Mouse (Mus musculus): Measurements from ENCODE around the gene 4931414P19Rik.

Gene 4931414P19Rik

DNA sequence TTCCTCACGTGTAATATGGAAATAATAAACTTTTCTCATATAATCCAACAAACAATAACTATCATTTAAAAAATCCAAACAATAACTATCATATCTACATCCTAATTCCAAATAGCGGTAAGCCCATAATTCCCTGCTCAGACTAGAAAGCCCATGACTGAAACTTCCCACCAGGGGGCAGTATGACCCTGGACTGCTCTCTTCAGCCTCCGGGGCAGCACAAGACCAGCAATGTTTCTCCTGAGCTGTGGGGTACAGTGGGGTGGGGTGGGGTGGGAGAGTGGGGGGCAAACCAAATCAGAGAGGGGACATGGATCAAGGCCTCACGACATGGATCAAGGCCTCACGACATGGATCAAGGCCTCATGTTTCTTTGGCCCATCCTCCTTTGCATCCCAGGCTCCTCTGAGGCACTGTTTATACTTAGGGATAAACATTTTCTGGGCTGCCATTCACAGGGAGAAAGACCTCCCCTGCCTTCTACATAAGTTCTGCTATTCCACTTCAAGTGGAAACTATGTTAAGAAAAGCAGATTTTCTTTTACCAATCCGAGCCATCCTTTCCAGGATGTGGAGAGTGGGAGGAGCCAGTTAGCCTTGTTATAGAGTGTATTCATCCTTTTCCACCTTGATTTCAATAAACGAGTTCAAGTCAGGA, 22.0 kb downstream of the 4931414P19Rik start:
- no peak for DNase-seq (ENCODE audit: low spot score)

DNA sequence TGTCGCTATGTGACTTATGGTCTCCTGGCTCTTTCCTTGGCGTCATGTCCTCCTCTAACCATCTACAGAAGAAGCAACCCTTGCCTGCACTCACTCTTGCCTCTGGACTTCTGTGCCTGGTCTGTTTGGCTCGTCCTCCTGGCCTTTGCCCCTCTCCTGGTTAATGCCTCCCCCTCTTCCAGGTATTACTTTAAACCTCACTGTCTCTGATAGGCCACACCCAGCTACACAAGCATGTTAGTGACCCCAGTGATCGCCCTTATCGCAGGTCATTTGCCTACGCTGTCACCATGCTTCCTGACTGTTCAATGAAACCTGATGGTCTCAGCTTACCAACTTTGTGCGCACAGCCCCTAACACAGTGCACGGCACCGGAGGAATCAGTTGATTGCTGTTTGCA, 23.3 kb downstream of the 4931414P19Rik start:
- no peak for DNase-seq (ENCODE audit: low spot score)

DNA sequence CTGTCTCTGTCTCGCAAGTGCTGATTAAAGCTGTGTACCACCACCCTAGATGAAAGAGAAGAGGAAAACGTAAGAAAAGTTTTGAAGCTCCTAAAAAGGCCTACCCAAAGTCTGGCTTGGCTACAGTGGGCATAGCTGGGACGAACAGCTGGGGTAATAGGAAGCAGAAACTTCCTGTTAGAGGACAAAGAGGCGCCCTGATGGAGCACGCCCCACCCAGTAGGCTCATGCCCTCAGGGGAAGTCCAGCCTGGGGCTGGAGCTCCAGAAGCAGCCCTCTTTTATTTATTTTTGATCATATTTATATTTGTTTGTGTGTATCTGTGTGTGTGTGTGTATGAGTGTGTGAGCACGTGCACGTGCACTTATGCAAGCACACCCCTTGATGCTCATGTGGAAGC, 26.2 kb downstream of the 4931414P19Rik start:
- DNase-seq (ENCODE audit: low spot score) = no peak

DNA sequence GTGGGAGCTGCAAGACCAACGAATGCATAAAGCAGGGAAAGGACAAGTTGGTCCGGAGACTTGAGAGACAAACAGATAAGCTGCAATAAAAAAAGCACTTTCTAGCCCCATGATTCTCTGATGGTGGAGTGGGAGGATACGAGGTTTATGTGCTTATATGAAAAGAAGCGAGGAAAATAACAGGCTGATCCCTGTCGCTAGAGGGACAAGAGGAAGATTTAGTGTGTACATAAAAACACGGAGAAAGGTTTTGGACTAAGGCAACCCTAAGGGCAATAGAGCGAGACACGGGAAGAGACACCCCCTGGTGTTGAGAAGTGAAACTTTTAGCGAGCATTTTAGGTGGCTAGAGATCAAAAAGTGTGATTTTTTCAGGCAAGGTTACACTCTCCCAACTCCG, 27.7 kb downstream of the 4931414P19Rik start:
- no peak for DNase-seq (ENCODE audit: low spot score)

DNA sequence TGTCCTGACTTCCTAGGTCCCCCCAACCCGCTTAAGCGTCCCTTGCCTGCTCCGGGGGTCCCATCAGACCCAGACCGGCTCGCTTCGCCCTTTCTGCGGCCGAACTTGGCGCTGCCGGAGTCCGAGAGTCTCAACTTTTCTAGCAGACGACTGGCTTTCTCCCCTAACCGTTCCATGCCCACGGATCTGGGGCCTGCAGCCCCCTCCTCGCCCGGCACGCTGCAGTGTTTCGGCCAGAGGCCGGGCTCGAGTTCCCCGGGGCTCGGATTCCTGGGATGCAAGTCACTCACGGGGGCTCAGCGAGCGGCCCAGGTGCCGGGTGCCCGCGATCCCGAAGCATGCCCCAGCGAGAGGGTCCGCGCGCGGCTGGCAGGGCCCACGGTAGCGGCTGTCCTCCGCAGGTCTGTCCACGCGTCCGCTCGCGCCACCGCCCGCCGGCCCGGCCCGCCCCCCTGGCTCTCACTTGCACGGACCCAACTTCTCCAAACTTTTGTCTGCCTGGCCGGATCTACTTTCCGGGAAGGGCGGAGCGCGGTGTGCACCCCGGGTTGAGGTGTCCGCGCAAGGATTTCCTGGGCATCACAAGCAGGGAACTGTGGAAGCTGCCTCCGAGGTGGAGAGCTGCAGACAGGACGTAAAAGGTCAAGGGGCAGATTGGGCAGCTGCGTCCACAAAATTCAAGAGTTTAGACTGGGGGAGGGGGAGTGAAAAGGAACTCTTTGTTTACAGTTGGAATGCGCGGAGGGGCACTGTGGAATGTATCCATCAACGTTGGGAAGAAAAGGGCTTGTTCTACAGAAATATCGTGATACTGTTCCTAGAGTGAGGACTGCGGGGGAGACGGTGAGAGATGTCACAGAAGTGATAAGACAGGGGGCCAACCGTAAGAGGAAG, 28.5 kb downstream of the 4931414P19Rik start, which contains the start of gene Ajuba:
TSS of gene Ajuba (minus strand) at position 470 of the 894 bp plus-strand sequence.
- peak; percentile 76 for DNase-seq (ENCODE audit: low spot score)

DNA sequence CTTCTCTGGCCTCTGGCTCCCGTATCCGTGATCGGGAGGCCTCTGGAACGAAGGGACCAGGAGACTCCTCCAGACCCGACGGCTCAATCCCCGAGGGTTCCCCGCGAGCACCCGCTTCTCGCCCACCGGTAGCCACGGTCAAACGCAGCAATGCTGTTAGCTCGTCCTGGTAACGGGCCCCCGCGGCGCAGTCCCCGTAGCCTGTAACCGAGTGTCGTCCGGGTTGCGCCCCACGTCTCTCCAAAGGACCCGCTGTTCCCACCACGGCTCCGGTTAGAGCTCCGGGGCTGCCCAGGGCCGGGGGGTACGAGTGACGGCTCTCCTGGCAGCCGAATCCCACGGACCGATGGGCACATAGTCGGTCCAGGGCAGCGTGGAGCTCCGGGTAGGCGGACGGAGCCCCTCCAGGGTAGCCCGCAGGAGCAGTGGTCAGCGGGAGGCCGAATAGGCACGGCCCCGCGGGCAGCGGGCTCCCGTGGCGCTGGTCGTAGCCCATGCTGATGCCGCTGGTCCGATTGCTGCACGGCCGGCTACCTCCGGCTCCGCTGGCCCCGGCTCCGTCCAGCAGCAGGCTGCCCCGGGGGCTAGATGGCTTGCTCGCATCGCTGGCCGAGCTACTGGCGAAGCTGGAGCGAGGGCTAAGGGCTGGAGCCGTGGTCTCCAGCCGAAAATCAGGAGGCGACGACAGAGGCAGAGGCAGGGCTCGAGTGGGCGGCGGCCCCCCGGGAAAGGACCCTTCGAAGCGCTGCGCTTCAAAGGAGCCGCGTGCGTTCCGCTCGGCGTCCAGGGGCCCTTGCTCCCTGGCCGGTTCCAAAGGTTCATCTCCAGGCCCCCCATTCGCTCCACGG, 29.3 kb downstream of the 4931414P19Rik start:
- no peak for DNase-seq (ENCODE audit: low spot score)

DNA sequence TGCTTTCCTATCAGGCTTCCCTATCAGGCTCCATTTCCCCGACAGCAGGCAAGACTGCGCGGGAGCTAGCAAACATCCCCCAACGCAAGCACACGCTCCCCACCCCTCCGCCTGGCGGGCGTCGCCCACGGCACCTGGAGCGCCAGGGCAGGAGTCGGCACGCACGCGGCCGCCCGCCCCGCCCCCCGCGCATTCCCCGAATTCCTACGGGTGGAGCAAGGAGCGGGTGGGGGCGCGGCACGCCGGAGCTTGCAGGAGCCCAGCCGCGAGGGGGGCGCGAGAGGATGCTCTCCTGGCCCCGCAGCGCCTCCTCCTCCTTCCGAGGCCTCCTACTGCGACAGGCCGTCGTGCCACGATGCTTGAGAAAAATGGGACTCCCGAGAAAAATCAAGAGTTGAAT, 30.2 kb downstream of the 4931414P19Rik start:
- DNase-seq (ENCODE audit: low spot score) = peak; percentile 65

DNA sequence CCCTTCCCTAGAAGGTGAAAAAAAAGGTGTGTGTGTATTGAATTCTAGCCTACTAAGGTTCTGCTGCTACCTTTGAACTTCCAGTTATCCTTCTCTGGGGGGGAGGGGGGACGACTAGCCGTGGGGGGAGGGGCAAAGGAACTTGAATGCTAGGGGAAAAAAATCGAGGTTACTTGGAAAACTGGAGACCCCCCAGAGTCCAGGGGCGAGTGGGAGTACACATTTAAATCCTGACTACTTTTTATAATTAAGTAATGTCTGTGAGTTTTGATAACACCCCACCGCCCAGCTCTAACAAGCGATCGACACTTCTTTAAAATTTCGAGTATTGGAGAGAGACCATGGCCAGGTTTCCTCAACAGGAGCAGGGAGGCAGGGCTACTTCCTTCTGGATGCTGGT, 30.8 kb downstream of the 4931414P19Rik start:
- DNase-seq (ENCODE audit: low spot score) = no peak

DNA sequence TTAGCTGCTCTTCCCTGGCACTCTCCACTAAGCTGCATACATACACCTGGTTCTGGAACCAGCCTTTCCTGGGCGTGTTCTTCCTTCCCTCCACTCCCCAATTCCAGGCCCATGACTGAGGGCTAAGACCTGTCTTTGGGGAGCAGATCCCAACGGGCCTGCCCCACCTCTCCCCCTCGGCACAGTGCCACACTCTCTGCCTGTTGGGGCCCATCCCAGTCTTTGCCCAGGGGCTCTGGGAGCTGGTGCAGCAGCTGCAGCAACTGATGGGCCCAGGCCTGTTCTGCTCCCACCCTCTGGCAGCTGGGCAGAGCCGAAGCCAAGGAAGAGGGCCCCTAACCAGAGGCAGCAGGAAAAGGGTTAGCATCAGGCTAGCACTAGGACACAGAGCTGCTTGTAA, 31.5 kb downstream of the 4931414P19Rik start:
- no peak for DNase-seq (ENCODE audit: low spot score)

DNA sequence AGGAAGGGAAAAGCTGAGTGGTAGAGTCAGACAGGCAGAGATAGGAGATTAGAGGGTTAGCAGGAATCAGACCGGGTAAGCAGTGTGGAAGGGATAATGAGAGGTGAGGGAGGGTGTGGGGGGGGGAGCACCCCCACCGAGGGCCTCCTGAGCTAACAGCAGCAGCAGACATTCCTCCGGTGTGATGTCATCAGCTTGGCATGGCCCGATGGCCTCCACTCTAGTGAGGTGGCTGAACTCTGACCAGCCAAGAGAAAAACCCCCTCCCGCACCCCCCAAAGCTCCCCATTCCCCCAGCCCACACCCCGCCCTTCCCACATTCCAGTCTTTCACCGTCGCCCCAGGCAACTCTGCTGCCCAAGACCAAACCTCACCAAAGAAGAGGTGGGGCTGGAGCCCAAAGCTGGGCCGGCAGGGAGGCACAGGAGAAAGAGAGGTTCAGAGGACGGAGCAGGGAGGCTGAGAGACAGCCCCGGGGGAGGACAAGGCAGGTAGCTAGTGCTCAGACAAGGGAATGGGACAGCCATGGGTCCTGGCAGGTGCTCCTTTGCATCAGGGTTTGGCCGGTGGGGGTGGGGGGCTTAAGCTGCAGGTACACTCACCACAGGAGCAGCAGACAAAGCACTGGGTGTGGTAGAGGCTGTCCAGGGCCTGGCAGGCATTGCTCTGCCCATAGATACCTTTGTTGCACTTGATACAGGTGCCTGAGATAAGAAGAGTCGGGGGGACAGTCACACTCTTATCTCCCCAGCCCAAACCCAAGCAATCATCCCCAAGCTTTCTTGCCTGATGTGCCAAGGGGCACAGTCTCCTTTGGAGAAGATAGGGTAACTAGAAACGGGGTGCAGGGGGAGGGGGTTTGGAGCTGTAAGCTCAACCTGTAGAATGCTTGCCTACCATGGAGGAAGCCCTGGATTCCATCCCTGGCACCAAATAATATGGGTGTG, 32.7 kb downstream of the 4931414P19Rik start:
- no peak for DNase-seq (ENCODE audit: low spot score)

DNA sequence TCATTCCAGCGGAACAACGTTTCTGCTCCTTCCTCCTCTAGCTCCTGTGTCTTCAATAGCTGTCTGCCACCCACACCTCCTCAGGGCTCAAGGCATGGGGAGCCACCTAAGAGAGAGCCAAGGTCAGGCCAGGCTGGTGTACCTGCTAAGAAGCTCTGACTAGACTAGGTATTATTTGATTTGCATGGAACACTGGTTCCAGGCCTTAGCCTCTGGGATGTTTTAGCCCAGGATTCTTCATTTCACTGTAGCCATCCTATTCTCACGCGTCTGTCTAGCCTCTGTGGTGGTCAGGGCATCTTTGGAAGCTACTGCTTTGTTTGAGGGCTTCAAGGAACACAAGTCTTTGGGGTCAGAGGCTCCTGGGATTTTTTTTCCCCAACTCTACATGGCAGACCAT, 33.7 kb downstream of the 4931414P19Rik start:
- DNase-seq (ENCODE audit: low spot score) = no peak

DNA sequence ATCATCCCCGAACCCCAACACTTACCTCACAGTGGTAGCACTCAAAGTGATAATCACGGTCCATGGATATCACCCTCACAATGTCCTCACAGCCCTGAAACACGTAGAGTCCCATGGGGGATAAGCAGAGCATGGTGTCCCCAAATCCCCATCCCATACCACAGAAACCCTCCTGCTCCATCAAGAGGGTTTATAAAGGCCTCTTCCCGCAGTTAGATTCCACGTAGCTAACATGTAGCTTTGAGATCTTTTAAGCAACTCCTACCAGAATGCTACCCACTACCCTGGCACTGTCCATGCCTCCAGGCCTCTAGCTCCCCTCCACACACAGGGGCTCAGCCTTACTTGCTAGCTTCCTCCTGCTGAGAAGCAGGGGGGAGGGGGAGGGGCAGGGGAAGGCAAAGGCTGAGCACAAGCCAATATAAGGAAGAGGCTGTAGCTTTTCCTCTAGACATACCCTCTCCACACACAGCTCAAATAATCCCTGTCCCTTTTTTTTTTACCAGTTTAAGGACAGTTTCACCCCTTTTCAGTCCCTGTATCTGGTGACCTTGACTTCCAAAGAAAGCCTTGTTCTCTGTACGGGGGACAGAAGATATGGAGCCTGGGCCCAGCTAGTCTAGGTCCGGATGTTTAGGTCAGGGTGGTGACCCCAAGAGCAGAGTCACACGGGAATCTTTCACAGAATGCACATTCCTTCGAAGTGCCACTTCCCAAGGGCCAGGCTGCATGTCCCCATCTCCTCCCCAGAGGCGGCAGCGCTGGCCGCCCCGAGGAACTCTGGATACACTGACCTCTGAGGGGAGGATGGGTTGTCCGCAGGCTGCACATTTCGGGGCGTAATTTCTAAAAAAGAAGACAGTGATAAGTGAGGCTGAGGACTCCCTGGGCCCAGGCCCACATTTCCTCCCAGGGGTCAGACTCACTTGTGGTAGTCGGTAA, 36.1 kb downstream of the 4931414P19Rik start:
- no peak for DNase-seq (ENCODE audit: low spot score)

DNA sequence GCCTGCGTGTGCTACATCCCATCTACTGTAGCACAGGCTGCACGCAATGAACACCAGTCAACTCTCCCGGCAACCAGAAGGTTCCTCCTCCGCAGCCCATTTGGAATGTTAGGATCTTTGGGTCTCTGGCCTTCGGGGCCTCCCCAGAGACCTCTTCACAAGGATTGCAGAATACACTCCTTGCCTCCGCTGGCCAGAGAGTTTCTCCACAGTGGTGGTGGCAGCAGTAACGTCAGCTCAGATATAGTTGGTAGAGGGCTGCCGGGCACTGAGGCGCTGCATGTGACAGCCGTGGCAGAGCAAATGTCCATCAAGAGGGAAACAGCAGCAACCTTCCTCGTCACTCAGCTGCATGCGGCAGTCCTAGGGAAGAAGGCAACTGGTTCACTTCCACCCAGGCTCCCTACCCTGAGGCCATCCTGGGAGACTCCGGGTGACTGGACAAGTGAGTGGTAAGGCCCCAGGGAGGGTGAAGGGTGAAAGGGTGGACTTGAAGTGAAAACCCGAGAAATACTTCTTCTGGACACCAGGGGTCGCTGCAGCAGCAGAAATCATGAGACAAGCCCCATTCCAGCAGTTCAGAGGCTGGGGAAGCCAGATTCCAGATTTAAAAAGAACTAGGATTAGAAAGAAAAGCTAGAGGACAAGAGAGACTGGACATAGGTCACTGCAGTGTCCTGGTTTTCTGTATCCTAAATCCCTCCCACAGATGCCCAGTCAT, 36.9 kb downstream of the 4931414P19Rik start:
- no peak for DNase-seq (ENCODE audit: low spot score)

DNA sequence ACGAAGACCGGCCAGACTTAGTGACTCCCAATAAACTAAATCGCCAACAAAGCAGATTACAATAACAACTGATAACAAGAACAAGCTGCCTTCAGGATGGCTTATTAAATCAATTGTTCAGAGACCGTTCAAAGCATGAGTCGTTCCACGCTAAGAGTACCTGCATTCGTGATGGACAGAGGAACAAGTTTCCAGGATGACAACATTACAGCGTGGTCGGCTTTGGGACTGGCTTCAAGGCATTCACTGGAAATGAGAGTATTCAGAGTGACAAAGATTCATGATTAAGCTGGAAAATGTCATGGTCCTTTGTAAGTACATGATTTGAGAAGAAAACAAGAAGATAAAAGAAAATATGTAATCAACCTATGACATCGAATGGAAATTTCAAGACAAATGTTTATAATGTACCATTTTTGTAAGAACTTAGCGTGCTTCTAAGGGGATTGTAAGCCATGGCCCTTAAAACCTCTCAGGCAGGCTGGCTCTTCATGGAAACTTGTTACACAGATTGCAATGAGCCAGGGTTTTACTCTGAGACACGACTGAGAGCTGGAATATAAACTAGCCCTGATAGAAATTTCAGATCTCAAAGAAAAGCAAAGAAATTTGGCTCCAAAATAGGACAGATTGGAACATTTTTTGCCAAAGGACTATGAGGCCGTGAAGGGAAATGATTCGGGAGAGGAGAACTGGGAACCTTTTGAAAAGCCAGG, 45.1 kb downstream of the 4931414P19Rik start:
- DNase-seq (ENCODE audit: low spot score) = no peak

DNA sequence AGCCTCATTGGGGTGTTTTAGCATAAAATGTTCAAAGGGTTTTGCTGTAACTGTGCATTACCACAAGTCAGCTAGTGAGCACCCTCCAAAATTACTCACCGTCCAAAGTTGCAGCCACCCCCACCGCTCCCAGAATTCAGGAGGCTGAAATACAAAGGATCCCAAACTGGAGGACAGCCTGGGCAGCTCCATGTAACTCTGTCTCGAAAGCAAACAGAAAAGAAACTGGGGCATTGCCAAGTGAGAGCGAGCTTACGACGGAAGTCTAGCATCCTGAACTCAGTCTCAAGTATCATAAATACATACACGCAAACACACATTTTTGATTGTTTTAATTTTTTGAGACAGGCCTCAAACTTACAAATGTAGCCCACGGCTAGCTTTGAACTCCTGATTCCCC, 48.5 kb downstream of the 4931414P19Rik start:
- no peak for DNase-seq (ENCODE audit: low spot score)

DNA sequence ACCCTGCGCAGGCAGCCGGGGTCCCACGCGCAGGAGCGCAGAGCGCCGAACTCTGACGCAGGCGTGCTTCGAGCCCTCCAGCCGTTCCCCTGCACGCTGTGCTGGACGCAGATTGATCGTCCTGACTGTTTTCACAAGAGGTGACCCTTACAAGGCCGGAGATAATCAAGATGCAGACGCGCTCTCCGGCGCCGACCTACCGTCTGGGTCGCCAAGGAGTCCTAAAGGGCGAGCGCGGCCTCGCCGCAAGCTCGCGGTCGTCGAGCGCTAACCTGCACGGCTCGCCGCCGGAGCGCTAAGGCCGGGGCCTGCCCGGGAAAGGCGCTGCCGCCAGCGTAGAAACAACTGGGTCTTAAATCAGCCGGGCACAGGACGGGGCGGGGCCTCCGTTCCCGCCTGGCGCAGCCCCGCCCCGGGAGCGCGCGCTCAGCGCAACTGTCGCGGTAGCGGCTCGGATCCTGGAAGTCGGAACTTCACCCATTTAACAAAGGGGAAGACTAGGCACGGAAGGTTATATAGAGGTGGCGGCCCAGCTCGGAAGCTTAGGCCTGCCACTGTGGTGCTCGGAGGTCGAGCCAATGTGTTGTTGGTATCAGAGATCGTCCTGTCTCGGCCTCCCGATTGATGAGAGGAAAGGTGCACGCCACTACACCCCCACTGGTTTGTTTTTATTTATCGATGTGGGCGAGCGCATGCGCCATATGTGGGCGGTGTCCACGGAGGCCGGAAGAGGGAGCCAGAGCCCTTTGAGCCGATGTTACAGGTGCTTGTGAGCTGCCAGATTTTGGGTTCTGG, 51.6 kb downstream of the 4931414P19Rik start, which contains the start of gene Haus4:
TSS of gene Haus4 (minus strand) at position 642 of the 795 bp plus-strand sequence.
- no peak for DNase-seq (ENCODE audit: low spot score)

DNA sequence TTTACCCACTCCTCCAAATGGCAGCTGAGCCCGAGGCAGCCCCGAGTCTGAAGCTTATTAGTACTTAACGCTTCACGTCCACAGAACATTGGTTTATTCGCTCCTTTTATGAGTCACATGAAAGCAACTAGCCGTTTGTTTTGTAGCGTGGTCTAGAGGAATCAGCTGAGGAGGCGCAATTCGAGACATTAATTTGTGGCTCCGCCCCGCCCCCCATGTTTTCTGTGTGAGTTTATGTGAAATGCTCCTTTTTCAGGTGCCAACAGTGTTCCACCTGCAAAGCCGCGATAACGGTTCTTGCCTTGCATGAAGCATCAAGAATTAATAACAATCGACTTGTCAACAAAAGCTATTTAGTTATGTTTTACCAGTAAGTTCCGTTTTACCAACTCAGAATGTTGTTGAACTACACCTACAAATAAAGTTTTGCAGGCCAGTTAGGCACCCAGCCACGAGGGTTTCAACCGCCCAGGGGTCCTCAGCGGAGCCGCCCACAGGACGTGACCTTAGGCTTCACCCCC, 52.3 kb downstream of the 4931414P19Rik start:
- no peak for DNase-seq (ENCODE audit: low spot score)

DNA sequence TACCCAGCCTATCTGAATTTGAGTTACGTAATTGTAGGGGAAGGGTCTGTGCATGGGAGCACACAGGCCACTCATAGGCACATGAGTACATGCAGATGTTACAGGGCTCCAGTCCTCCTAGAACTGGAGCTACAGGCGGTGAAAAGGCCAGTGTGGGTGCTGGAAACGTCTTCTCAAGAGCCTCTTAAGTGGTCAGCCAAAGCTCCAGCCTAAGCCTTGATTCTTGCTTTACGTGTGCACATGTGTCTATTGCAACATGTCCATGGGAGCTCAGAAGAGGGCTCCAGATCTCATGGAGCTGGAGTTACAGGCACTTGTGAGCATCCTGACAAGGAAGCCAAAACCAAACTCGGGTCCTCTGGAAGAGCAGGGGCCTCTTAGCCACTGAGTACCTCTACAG, 61.1 kb downstream of the 4931414P19Rik start:
- no peak for DNase-seq (ENCODE audit: low spot score)
